Mouse (Mus musculus) mouse trophoblast stem cell (cell line): Measurements from ENCODE around the gene Fnbp1l.

Experiments
- in situ Hi-C, 2 experiments: fragments of 300-500 bp; cut with MseI, MboI; formaldehyde crosslinking; loops; 2 replicates in 1 of 2; 3 replicates in 1 of 2; pipeline ENCODE4 v1.15.1; 2025

Gene Fnbp1l

DNA sequence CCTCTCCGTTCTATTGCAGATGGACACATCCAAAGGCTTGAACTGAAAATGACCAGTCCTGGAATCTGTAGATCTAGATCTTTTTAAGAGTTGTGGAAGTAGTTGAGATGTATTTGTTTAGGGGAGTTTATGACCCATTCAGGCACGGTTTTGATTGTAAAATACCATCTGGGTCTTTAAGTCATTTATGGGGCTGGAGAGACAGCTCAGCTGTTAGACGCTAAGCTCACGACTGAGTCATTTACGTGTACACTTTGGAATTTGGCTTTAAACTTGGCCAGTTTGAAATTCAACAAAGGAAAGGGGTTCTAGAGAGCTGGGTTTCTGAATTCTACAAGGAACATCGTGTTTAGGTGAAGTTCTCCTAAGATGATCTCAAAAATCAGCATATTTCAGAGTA lies 124.8 kb downstream of the Fnbp1l start:
- in situ Hi-C loops: no loop called here

DNA sequence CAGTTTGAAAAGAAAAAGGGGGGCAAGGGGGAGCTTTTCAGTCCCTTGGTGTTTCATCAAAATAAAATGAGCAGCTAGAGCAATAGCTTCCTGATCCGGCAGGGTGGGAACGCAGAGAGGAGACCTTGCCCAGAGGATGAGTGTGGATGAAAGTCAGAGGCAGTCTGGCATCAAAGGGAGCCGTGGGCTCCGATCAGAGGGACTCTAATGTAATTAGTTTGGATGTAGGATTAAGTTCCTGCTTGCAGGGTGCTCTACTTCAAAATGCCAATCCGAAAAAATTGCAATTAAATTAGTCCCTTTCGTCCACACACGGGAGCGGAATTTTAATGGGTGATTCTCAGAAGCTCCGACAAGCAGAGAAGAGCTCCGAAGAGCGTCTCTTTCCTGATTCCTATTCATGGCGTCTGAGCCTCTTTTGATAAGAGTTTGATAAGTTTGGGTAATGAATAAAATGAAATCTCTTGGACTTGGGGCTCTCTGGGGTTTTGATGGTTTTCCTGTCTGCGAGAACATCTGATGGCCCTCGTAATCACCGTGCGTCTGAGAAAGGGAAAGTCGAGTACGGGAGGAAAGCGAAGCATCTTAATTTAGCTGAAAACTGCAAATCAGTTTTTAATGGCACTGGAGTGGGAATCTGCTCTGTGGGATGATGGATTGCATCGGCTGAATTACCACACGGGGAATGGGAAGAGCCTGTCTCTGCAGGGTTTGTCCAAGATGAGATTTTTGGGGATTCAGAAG lies 126.5 kb downstream of the Fnbp1l start:
- in situ Hi-C loops: no loop called here

DNA sequence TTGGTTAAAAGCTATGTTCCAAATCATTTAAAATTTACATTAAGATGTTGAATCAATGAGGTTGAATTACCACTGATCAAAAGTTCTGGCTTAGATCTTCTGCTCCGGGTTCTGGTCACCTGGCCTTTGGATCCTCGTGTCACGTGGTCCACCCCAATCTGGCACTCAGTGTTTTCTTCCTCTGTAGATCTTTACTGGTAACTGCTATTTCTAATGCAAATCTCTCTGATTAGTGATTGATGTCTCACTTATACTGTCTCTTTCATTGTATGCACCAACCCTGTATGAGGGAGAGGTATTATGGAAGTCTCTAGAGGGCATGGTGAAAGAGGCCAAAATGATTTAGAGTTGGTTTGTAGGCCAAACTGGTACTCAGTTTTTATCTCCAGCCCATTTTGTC lies 127.5 kb downstream of the Fnbp1l start:
- in situ Hi-C loops: no loop called here

DNA sequence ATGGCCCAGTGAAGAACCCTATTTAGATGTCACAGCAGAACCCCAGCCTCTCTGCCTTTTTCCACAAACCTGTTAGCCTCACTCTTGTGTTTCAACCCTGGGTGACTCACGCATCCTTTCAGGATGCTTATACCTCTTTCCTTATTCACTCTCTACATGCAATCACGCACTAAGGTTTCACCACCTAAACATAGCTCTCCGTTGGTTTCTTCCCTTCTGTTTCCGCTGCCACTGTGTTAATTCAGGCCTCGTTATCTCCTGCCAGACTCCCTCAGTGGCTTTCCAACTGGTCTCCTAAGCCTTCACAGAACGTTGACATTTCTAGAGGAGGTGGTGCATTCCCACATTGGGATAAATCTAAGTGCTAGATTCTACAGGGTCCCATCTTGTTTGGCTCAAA lies 128.9 kb downstream of the Fnbp1l start:
- in situ Hi-C loops: no loop called here
